Comparison of ENCODE assay signal across 14 mouse cellular contexts in the genomic region with DNA sequence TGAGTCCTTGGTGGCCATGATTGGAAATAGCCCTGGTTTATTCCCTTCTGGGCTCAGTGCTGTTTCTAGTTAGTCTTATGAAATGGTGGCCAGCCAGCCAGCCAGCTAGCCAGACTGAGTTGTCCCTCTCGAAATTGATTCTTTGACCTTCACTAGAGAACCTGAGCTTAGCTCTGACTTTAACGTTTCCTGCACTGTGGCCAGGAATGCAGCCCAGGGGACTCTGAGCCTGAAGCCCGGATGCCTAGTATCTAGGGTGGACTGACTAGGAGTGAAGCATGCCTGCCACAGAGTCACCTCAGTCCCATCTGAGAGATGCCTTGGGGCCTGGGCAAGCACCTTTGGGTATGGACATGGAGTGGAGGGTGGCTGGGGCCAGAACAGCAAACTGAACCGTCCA. TPM values are rescaled to one million over a fixed set of nuclear protein-coding genes. Genes with fewer than 3 reads are reported as not detected.
DNase-seq lines count a peak whose midpoint lies in the region; ATAC-seq and TF ChIP-seq lines count a peak whose summit lies in the region.
"Had no signal": no experiment of that assay in that cellular context is flagged by ENCODE, and none has a peak within 500 bp of the region (broad histone marks: within the 10 kb centered on the region; RNA-seq: fewer than 3 reads in every experiment).

No protein-coding gene starts in this region.

- no peaks in the 10 kb centered on the region for H3K36me3 ChIP-seq in heart, postnatal 0 days (replicated peaks; ENCODE audit: control insufficient read depth, insufficient read depth, low read length)
- H3K36me3 ChIP-seq in CH12.LX (replicated peaks in 1 of 2; ENCODE audit: control insufficient read depth in 1 of 2, insufficient read depth in 1 of 2, low read length in 1 of 2): peaks cover 8 to 54% of the 10 kb centered on the region in 2 experiments
- H3K36me3 ChIP-seq in liver, embryonic 15.5 days (replicated peaks): no peaks in the 10 kb centered on the region
- H3K36me3 ChIP-seq: hindbrain, embryonic 12.5 days; midbrain, embryonic 10.5 days had no signal

- no peak overlapping the region for H3K9ac ChIP-seq in heart, postnatal 0 days (replicated peaks; ENCODE audit: low read depth, low read length)
- peak overlapping the region; percentile 16; the same call in 1 of the 2 replicates for H3K9ac ChIP-seq in CH12.LX (ENCODE audit: insufficient read depth, low read depth)
- H3K9ac ChIP-seq in liver, embryonic 15.5 days: no peak overlapping the region
- H3K9ac ChIP-seq: hindbrain, embryonic 12.5 days; liver, embryonic 14.5 days had no signal

- dilution Hi-C loops in CH12.LX (cut with MboI; ENCODE audit: extremely low pct_ligation_motif_present, extremely low pct_unique_long_range_greater_than_20kb, low sequenced_read_pairs): no loop called here

- H3K4me2 ChIP-seq in heart, postnatal 0 days (ENCODE audit: low read depth, low read length): no peak overlapping the region
- peak overlapping the region; percentile 33 for H3K4me2 ChIP-seq in CH12.LX (ENCODE audit: insufficient read depth, low read depth, poor library complexity, severe bottlenecking)
- no peak overlapping the region for H3K4me2 ChIP-seq in liver, embryonic 15.5 days
- H3K4me2 ChIP-seq: hindbrain, embryonic 12.5 days had no signal

- 0 out of 2 replicates have a peak overlapping the region, but pooled peaks have one; percentile 23 for H3K27ac ChIP-seq in heart, postnatal 0 days (ENCODE audit: low read depth)
- peak overlapping the region; percentile 87 for H3K27ac ChIP-seq in CH12.LX (ENCODE audit: insufficient read depth, low read depth)
- peak overlapping the region; percentile 39; the same call in 1 of the 2 replicates for H3K27ac ChIP-seq in cortical plate, adult 2 months (ENCODE audit: insufficient read depth, low read length)
- H3K27ac ChIP-seq in liver, embryonic 15.5 days (replicated peaks): 0 out of 2 replicates have a peak overlapping the region, but pooled peaks have one; percentile 3
- H3K27ac ChIP-seq in left cerebral cortex, adult 2 months: no peak overlapping the region
- H3K27ac ChIP-seq: hindbrain, embryonic 12.5 days; kidney, postnatal 0 days; liver, embryonic 14.5 days; midbrain, embryonic 10.5 days had no signal

- no peaks in the 10 kb centered on the region for H3K9me3 ChIP-seq in heart, postnatal 0 days (replicated peaks; ENCODE audit: control insufficient read depth, low read length)
- no peaks in the 10 kb centered on the region for H3K9me3 ChIP-seq in CH12.LX (replicated peaks; ENCODE audit: low read length)
- no peaks in the 10 kb centered on the region for H3K9me3 ChIP-seq in liver, embryonic 15.5 days (replicated peaks)
- H3K9me3 ChIP-seq: hindbrain, embryonic 12.5 days; midbrain, embryonic 10.5 days had no signal

- no peak overlapping the region for H3K4me3 ChIP-seq in heart, postnatal 0 days (ENCODE audit: low read depth, low read length)
- H3K4me3 ChIP-seq in CH12.LX (replicated peaks in 1 of 3; ENCODE audit: low read depth in 2 of 3, low read length in 2 of 3, poor library complexity in 1 of 3): peak overlapping the region in 1 of 3 experiments; percentile 0
- H3K4me3 ChIP-seq in cortical plate, adult 2 months (ENCODE audit: insufficient read depth, low read length): no peak overlapping the region
- no peak overlapping the region for H3K4me3 ChIP-seq in liver, embryonic 15.5 days (replicated peaks)
- no peak overlapping the region for H3K4me3 ChIP-seq in left cerebral cortex, adult 2 months
- H3K4me3 ChIP-seq: erythroblast, embryonic 14.5 days; hindbrain, embryonic 12.5 days; midbrain, embryonic 10.5 days had no signal

- TF ChIP-seq CTCF in heart, postnatal 0 days (IDR thresholded peaks at IDR 0.05; ENCODE audit: low read depth): no peak
- TF ChIP-seq CTCF in CH12.LX (conservative IDR thresholded peaks at IDR 0.05 in 1 of 2, IDR thresholded peaks at IDR 0.05 in 1 of 2; ENCODE audit: low read depth in 2 of 2, low read length in 2 of 2): no peak
- no peak for TF ChIP-seq CTCF in cortical plate, adult 2 months (IDR thresholded peaks at IDR 0.05; ENCODE audit: extremely low read depth, insufficient read depth, low read length)
- TF ChIP-seq CTCF in left cerebral cortex, adult 2 months (IDR thresholded peaks at IDR 0.05): no peak

- no peak for TF ChIP-seq RAD21 in CH12.LX (IDR thresholded peaks at IDR 0.05; ENCODE audit: low read depth, low read length)

- in situ Hi-C loops in CH12.LX (cut with MboI; ENCODE audit: low pct_ligation_motif_present, low pct_unique_long_range_greater_than_20kb, low sequenced_read_pairs): no loop called here

- no peak for TF ChIP-seq EP300 in heart, postnatal 0 days (IDR thresholded peaks at IDR 0.05; ENCODE audit: low read depth)
- no peak for TF ChIP-seq EP300 in CH12.LX (IDR thresholded peaks at IDR 0.05; ENCODE audit: low read length)

- WGBS in heart, postnatal 0 days: 39% methylated on average over 4 of the region's 4 CpGs
- WGBS in liver, embryonic 15.5 days (ENCODE audit: insufficient replicate concordance): 32% methylated on average over 4 of the region's 4 CpGs

- H3K27me3 ChIP-seq in heart, postnatal 0 days (ENCODE audit: control insufficient read depth, insufficient read depth, low read length): no peaks in the 10 kb centered on the region
- no peaks in the 10 kb centered on the region for H3K27me3 ChIP-seq in CH12.LX (replicated peaks)
- H3K27me3 ChIP-seq in liver, embryonic 15.5 days: no peaks in the 10 kb centered on the region
- H3K27me3 ChIP-seq: hindbrain, embryonic 12.5 days had no signal

- no peaks in the 10 kb centered on the region for H3K79me2 ChIP-seq in CH12.LX (replicated peaks; ENCODE audit: control insufficient read depth, extremely low read depth, insufficient read depth, poor library complexity, severe bottlenecking)

- no peak for TF ChIP-seq POLR2A in CH12.LX (IDR thresholded peaks at IDR 0.05; ENCODE audit: low read depth, low read length)
- no peak for TF ChIP-seq POLR2A in cortical plate, adult 2 months (IDR thresholded peaks at IDR 0.05; ENCODE audit: extremely low read depth, insufficient read depth, low read length)

- intact Hi-C loops in left cerebral cortex, adult 2 months (cut with DNase I): no loop called here

- peaks cover 27% of the 10 kb centered on the region for H3K4me1 ChIP-seq in heart, postnatal 0 days (ENCODE audit: control insufficient read depth, insufficient read depth)
- H3K4me1 ChIP-seq in CH12.LX (ENCODE audit: control insufficient read depth in 1 of 2, insufficient read depth in 2 of 2): peaks cover 52 to 85% of the 10 kb centered on the region in 2 experiments
- peaks cover 3% of the 10 kb centered on the region; the same call in 1 of the 2 replicates for H3K4me1 ChIP-seq in cortical plate, adult 2 months (ENCODE audit: control insufficient read depth, insufficient read depth, low read length)
- peaks cover 58% of the 10 kb centered on the region for H3K4me1 ChIP-seq in liver, embryonic 15.5 days (replicated peaks)

- ATAC-seq in heart, postnatal 0 days (ENCODE audit: insufficient read depth, low read depth): no peak
- no peak for ATAC-seq in liver, embryonic 15.5 days (ENCODE audit: insufficient read depth)

- no peak for DNase-seq in heart, postnatal 0 days (ENCODE audit: low spot score)
- no peak for DNase-seq in heart, postnatal 4 days
- DNase-seq in CH12.LX (ENCODE audit: extremely low read depth) (no peak), MN1 (ENCODE audit: low spot score) (no peak)
- DNase-seq in left cerebral cortex, adult 2 months (ENCODE audit: extremely low spot score in 1 of 2, low spot score in 2 of 2): no peak
- no peak for DNase-seq in cerebellum, adult 18-20 months

TF ChIP-seq in CH12.LX, 34 proteins besides CTCF, POLR2A, EP300 and RAD21 (continues in another document):
- TF ChIP-seq ZKSCAN1 (IDR thresholded peaks at IDR 0.05; ENCODE audit: borderline replicate concordance, low read depth, low read length): no peak
- TF ChIP-seq BHLHE40 (IDR thresholded peaks at IDR 0.05; ENCODE audit: low read depth, low read length): no peak
- no peak for TF ChIP-seq SIN3A (IDR thresholded peaks at IDR 0.05; ENCODE audit: low read length)
- no peak for TF ChIP-seq TCF12 (IDR thresholded peaks at IDR 0.05; ENCODE audit: low read depth, low read length)
- no peak for TF ChIP-seq JUN (IDR thresholded peaks at IDR 0.05; ENCODE audit: insufficient read depth, low read depth, low read length)
- TF ChIP-seq NELFE (IDR thresholded peaks at IDR 0.05; ENCODE audit: low read depth, low read length): no peak
- no peak for TF ChIP-seq ETS1 (conservative IDR thresholded peaks at IDR 0.05; ENCODE audit: low read depth, low read length)
- TF ChIP-seq PAX5 (IDR thresholded peaks at IDR 0.05; ENCODE audit: low read length): no peak
- no peak for TF ChIP-seq JUND (conservative IDR thresholded peaks at IDR 0.05; ENCODE audit: low read depth, low read length)
- TF ChIP-seq MYC (IDR thresholded peaks at IDR 0.05; ENCODE audit: low read depth, low read length): no peak
- TF ChIP-seq TBP (conservative IDR thresholded peaks at IDR 0.05; ENCODE audit: low read depth, low read length): no peak
- no peak for TF ChIP-seq IRF4 (IDR thresholded peaks at IDR 0.05; ENCODE audit: low read depth, low read length)
- no peak for TF ChIP-seq MXI1 (IDR thresholded peaks at IDR 0.05; ENCODE audit: low read depth, low read length)
- TF ChIP-seq ZC3H11A (IDR thresholded peaks at IDR 0.05; ENCODE audit: low read depth, low read length): no peak

RNA-seq across cellular contexts. Expression of a gene that starts 31.5 kb away (rescaled TPM):
- total RNA-seq in heart, postnatal 0 days (2014; rRNA removed; ENCODE audit: low replicate concordance): 4.3 and 6.2 TPM in 2 replicates
- 1.4 and 1.6 TPM in 2 replicates for polyA plus RNA-seq in heart, postnatal 0 days (2015; fragmentation: Nextera tagmentation; extraction: Ambion mirVana)
- 10 to 100 TPM; 11.8 to 12.7 TPM for total RNA-seq in heart, postnatal 4 days (2021)
- 18.6 and 23.2 TPM in 2 replicates for total RNA-seq in CH12.LX (2012; rRNA removed)
- total RNA-seq in CH12.LX (2014; rRNA removed): 19.2 and 20.0 TPM in 2 replicates
- polyA plus RNA-seq in CH12.LX (2012; ENCODE audit: insufficient read length, low read depth): 37.4 and 40.3 TPM in 2 replicates
- 5.7 and 6.1 TPM in 2 replicates for polyA plus RNA-seq in cortical plate, adult 2 months (2012; rRNA removed)
- polyA plus RNA-seq in liver, embryonic 15.5 days (2015; fragmentation: Nextera tagmentation; extraction: Ambion mirVana): 4.3 TPM in 2 replicates
- total RNA-seq in left cerebral cortex, adult 2 months (2021): 1 to 10 TPM; 6.7 to 8.7 TPM

RNA-seq across cellular contexts. Expression of a gene that starts 32.7 kb away (rescaled TPM):
- not detected in 2 replicates for total RNA-seq in heart, postnatal 0 days (2014; rRNA removed; ENCODE audit: low replicate concordance)
- 0.18 and 0.26 TPM in 2 replicates for polyA plus RNA-seq in heart, postnatal 0 days (2015; fragmentation: Nextera tagmentation; extraction: Ambion mirVana)
- total RNA-seq in heart, postnatal 4 days (2021): under 1 TPM in 1 of 2 experiments, not detected in 1; 0.47 TPM
- 0.25 TPM in 1 of 2 replicates, not detected in the other for total RNA-seq in CH12.LX (2012; rRNA removed)
- total RNA-seq in CH12.LX (2014; rRNA removed): not detected in 2 replicates
- 1.1 and 1.5 TPM in 2 replicates for polyA plus RNA-seq in CH12.LX (2012; ENCODE audit: insufficient read length, low read depth)
- polyA plus RNA-seq in cortical plate, adult 2 months (2012; rRNA removed): 0.31 and 0.68 TPM in 2 replicates
- 0.20 and 0.41 TPM in 2 replicates for polyA plus RNA-seq in liver, embryonic 15.5 days (2015; fragmentation: Nextera tagmentation; extraction: Ambion mirVana)
- 1 to 10 TPM in 1 of 2 experiments, under 1 TPM in 1; 0.75 to 1.4 TPM for total RNA-seq in left cerebral cortex, adult 2 months (2021)
- total RNA-seq: common myeloid progenitor, adult 5-6 weeks had no signal
- polyA plus RNA-seq: erythroblast, embryonic 14.5 days; hindbrain, embryonic 12.5 days had no signal
